Comparison of ENCODE assay signal across 16 mouse cellular contexts in the genomic region with DNA sequence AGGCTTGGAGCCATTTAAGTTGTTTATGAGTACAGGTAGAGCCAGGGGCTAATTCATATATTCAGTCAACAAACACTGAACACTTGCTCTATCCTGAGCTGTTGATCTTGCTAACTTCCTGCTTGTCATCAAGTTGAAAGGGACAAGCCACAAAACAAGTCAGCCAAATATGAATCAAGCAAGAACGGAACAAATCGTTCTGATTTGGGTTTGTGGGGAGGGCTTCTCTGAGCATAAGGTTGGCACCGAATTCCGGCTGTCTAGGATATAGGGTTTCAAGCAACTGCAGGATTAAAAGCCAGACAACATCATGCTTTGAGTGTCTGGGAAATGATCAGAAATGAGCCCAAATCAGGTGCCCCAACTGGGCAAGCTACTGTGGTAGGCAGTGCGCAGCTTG. TPM values are rescaled to one million over a fixed set of nuclear protein-coding genes. Genes with fewer than 3 reads are reported as not detected.
A peak's percentile ranks its signal among the peaks of the same experiment; 100 is the strongest.
DNase-seq lines count a peak whose midpoint lies in the region; ATAC-seq and TF ChIP-seq lines count a peak whose summit lies in the region.
"Had no signal": no experiment of that assay in that cellular context is flagged by ENCODE, and none has a peak within 500 bp of the region (broad histone marks: within the 10 kb centered on the region; RNA-seq: fewer than 3 reads in every experiment).

No protein-coding gene starts in this region.

- TF ChIP-seq CTCF in layer of hippocampus, adult 2 months (conservative IDR thresholded peaks at IDR 0.05): no peak
- no peak for TF ChIP-seq CTCF in lung, postnatal 0 days (IDR thresholded peaks at IDR 0.05)

- H3K36me3 ChIP-seq in embryonic facial prominence, embryonic 14.5 days (ENCODE audit: control insufficient read depth, insufficient read depth, low read length): no peaks in the 10 kb centered on the region
- no peaks in the 10 kb centered on the region for H3K36me3 ChIP-seq in embryonic facial prominence, embryonic 10.5 days (replicated peaks)
- H3K36me3 ChIP-seq in lung, postnatal 0 days (ENCODE audit: insufficient read depth, low read length): no peaks in the 10 kb centered on the region
- H3K36me3 ChIP-seq: G1E; heart, embryonic 13.5 days; hindbrain, embryonic 15.5 days had no signal

- WGBS in embryonic facial prominence, embryonic 14.5 days: 65% methylated on average over 5 of the region's 5 CpGs
- 91% methylated on average over 5 of the region's 5 CpGs for WGBS in embryonic facial prominence, embryonic 10.5 days
- WGBS in lung, postnatal 0 days: 95% methylated on average over 5 of the region's 5 CpGs

- H3K9ac ChIP-seq in embryonic facial prominence, embryonic 14.5 days (ENCODE audit: low read depth, low read length): no peak overlapping the region
- no peak overlapping the region for H3K9ac ChIP-seq in lung, postnatal 0 days (replicated peaks; ENCODE audit: low read depth)
- H3K9ac ChIP-seq: heart, embryonic 13.5 days; hindbrain, embryonic 15.5 days had no signal

- no peak overlapping the region for H3K4me2 ChIP-seq in embryonic facial prominence, embryonic 14.5 days (ENCODE audit: low read depth, low read length)
- H3K4me2 ChIP-seq in lung, postnatal 0 days (replicated peaks; ENCODE audit: low read depth, low read length): no peak overlapping the region
- H3K4me2 ChIP-seq: heart, embryonic 13.5 days; hindbrain, embryonic 15.5 days had no signal

- H3K27me3 ChIP-seq in embryonic facial prominence, embryonic 14.5 days (replicated peaks; ENCODE audit: control insufficient read depth, insufficient read depth, low read length): no peaks in the 10 kb centered on the region
- no peaks in the 10 kb centered on the region for H3K27me3 ChIP-seq in embryonic facial prominence, embryonic 10.5 days (replicated peaks; ENCODE audit: low read depth, poor library complexity, severe bottlenecking)
- no peaks in the 10 kb centered on the region for H3K27me3 ChIP-seq in lung, postnatal 0 days (replicated peaks; ENCODE audit: insufficient read depth, low read length)
- H3K27me3 ChIP-seq: heart, embryonic 13.5 days; hindbrain, embryonic 15.5 days had no signal

- TF ChIP-seq EP300 in lung, postnatal 0 days (IDR thresholded peaks at IDR 0.05): no peak

- H3K4me3 ChIP-seq in embryonic facial prominence, embryonic 14.5 days (ENCODE audit: low read depth, low read length): no peak overlapping the region
- no peak overlapping the region for H3K4me3 ChIP-seq in embryonic facial prominence, embryonic 10.5 days
- no peak overlapping the region for H3K4me3 ChIP-seq in layer of hippocampus, adult 2 months
- no peak overlapping the region for H3K4me3 ChIP-seq in lung, postnatal 0 days (ENCODE audit: low read depth, low read length)
- H3K4me3 ChIP-seq: heart, embryonic 13.5 days; hindbrain, embryonic 15.5 days had no signal

- H3K27ac ChIP-seq in embryonic facial prominence, embryonic 14.5 days (replicated peaks; ENCODE audit: low read depth, low read length): no peak overlapping the region
- H3K27ac ChIP-seq in embryonic facial prominence, embryonic 10.5 days (replicated peaks): no peak overlapping the region
- peak overlapping the region; percentile 73 for H3K27ac ChIP-seq in layer of hippocampus, adult 2 months
- no peak overlapping the region for H3K27ac ChIP-seq in lung, postnatal 0 days (ENCODE audit: low read length)
- H3K27ac ChIP-seq: heart, embryonic 13.5 days; hindbrain, embryonic 15.5 days had no signal

- no peaks in the 10 kb centered on the region for H3K9me3 ChIP-seq in embryonic facial prominence, embryonic 14.5 days (ENCODE audit: control insufficient read depth, low read length)
- no peaks in the 10 kb centered on the region for H3K9me3 ChIP-seq in embryonic facial prominence, embryonic 10.5 days
- H3K9me3 ChIP-seq in lung, postnatal 0 days (ENCODE audit: low read length): no peaks in the 10 kb centered on the region
- H3K9me3 ChIP-seq: G1E; heart, embryonic 13.5 days; hindbrain, embryonic 15.5 days had no signal

- no peak for ATAC-seq in embryonic facial prominence, embryonic 14.5 days (ENCODE audit: low read depth)
- ATAC-seq in CD4-positive, CD25-positive, alpha-beta regulatory T cell, adult 4 months: peak; percentile 45
- no peak for ATAC-seq in lung, postnatal 0 days
- ATAC-seq: forebrain, embryonic 16.5 days had no signal

- peaks cover 4% of the 10 kb centered on the region; the same call in 1 of the 2 replicates for H3K4me1 ChIP-seq in embryonic facial prominence, embryonic 14.5 days (ENCODE audit: control insufficient read depth, insufficient read depth, low read length)
- no peaks in the 10 kb centered on the region for H3K4me1 ChIP-seq in embryonic facial prominence, embryonic 10.5 days
- H3K4me1 ChIP-seq in lung, postnatal 0 days (ENCODE audit: insufficient read depth, low read depth, low read length): no peaks in the 10 kb centered on the region
- H3K4me1 ChIP-seq: heart, embryonic 13.5 days; hindbrain, embryonic 15.5 days had no signal

- peak; percentile 37 for DNase-seq in embryonic facial prominence, embryonic 14.5 days (ENCODE audit: low spot score)
- no peak for DNase-seq in embryonic facial prominence, embryonic 10.5 days (ENCODE audit: low spot score)
- DNase-seq in layer of hippocampus, adult 2 months (ENCODE audit: low spot score in 2 of 2): peak; percentile 7 to 38
- no peak for DNase-seq in layer of hippocampus, adult 9-10 months (ENCODE audit: low spot score)
- peak; percentile 71 for DNase-seq in naive thymus-derived CD4-positive, alpha-beta T cell, adult 2 months (ENCODE audit: low read depth)
- DNase-seq in lung, postnatal 0 days (ENCODE audit: low spot score): no peak
- DNase-seq: adrenal gland, postnatal 14 days; B cell, adult 2 months; cerebellum, adult 11-12 months; cerebellum, adult 9-10 months; heart, postnatal 36 days had no signal

RNA-seq across cellular contexts. Expression of a gene that starts 45.7 kb away (rescaled TPM):
- 5.8 and 14.9 TPM in 2 replicates for polyA plus RNA-seq in embryonic facial prominence, embryonic 14.5 days (2014; fragmentation: Nextera tagmentation; extraction: Ambion mirVana)
- polyA plus RNA-seq in embryonic facial prominence, embryonic 10.5 days (2016; fragmentation: Nextera tagmentation; extraction: Ambion mirVana): 0.59 TPM in 2 replicates
- under 1 TPM; 0.61 to 1.00 TPM for total RNA-seq in layer of hippocampus, adult 2 months (2021)
- under 1 TPM; 0.17 to 0.20 TPM for polyA plus RNA-seq in CD4-positive, CD25-positive, alpha-beta regulatory T cell, adult 4 months (2017; shearing (Covaris generic))
- polyA plus RNA-seq in lung, postnatal 0 days (2015; fragmentation: Nextera tagmentation; extraction: Ambion mirVana): 4.1 and 4.7 TPM in 2 replicates
- polyA plus RNA-seq: G1E had no signal

Comparison
In these comparisons a context has a peak if more than half of its experiments do, and no peak if none do; other contexts are left out.
1. DNase-seq: peak in embryonic facial prominence, embryonic 14.5 days (single experiment), layer of hippocampus, adult 2 months (2 of 2) and naive thymus-derived CD4-positive, alpha-beta T cell, adult 2 months (single experiment); none in embryonic facial prominence, embryonic 10.5 days (single experiment), layer of hippocampus, adult 9-10 months (single experiment) and lung, postnatal 0 days (single experiment).